Mouse (Mus musculus) spleen, adult 18-20 months (tissue): ENCODE results near the gene Mmrn1.

Source experiments
- DNase-seq, 2 experiments: peaks; one replicate each; pipeline ENCODE4 v3.0.0; 2022; ENCODE audit warnings: mixed read lengths in 2 of 2

Gene Mmrn1

DNA sequence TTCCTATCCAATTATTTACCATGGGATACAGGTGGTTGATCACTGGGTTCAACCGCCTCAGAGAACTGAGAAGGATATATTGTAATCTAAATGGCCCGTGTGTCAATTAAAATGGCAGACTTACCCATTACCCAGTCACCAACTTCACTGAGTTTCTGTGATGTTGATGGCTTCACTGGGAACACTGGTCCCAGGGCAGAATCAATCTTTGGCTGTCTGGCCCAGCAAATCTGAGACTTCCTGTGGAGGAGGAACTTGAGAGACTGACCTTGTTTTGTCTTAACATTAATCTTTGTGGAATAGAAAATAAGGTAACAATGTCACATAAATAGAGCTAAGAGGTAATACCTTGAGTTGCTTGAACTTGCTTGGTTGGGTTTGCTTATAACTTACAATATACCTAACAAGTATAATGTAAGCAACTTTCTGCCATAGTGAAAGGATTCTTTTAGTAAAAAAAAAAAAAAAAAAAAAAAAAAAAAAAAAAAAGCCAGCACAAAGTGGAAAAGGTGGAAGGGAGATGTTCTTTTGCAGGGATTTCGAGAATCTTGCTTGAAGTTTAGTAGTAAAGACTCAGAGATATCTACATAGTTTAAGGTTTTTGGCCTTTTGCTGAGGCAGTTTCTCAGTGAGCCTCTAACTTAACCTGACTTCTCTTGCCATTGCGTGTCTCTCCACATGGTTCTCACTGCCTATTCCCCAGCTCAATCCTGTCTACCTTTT lies 68.8 kb downstream of the Mmrn1 start:
- no peak for DNase-seq

DNA sequence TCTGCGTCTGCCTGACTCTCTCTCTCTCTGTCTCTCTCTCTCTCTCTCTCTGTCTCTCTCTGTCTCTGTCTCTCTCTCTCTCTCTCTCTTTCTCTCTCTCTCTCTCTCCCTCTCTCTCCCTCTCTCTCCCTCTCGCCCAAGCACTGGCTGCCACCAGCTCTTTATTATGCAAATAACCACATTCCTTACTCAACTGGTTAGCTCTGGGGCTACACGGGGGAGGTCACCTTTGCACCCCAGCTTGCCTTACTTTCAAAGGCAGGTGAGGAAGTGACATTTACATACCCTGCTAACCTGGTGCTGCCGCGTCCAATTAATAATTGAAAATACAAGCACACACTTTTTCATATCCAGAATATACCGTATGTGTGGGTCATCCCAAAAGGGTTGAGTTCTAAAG lies 69.3 kb downstream of the Mmrn1 start:
- no peak for DNase-seq

DNA sequence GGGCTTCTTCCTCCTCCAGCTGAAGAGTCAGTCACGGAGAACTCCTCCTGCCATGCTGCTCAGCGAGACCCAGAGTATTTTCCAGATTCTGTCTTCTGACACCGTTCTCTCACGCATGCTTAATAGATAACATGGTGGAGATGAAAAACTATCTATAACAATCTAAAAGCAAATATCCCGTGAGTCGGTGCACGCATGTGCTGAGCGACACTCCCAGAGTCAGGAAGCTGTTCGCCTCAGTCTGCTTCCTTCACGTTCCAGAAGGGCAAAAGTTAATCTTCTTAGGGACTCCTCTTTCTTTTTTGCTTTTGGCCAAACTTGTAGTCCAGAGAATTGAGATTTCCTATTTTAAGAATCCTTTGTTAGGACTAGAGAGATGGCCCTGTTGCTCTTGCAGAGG lies 69.7 kb downstream of the Mmrn1 start:
- DNase-seq, result no peak

DNA sequence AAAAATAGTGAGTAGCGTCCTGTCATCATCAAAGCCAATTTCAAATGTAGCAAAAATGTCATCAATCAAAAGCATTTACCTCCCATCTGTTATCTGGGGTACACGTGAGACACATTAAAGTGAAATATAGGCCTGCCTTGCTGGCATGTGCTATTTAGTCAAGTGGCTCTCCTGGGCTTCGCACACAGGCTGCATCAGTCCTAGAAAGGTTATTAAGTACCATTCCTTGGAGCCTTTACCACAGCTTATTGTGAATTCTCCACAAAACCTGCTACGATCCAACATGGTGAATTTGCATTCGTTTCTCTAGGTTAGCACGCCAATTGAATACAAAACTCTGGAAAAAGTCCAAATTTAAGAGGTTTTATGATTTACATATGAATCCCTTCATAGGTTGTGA lies 70.8 kb downstream of the Mmrn1 start:
- no peak for DNase-seq

DNA sequence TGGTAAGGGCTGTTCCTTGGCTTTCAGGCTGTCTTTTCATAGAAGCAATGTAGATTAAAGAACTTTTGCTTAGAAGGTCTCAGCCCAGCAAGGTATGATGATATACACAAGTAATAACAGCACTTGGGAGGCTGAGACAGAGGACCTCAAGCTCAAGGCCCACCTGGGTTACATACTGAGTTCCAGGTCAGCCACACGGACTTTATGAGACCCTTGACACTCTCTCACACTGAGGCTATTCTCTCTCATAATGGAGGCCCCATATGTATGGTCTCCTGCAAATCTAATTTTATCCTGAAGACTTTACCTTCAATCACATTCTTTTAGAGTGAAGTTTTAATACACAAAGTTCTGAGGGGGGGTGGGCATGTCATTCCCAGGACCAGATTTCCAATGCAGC lies 71.6 kb downstream of the Mmrn1 start:
- no peak for DNase-seq

DNA sequence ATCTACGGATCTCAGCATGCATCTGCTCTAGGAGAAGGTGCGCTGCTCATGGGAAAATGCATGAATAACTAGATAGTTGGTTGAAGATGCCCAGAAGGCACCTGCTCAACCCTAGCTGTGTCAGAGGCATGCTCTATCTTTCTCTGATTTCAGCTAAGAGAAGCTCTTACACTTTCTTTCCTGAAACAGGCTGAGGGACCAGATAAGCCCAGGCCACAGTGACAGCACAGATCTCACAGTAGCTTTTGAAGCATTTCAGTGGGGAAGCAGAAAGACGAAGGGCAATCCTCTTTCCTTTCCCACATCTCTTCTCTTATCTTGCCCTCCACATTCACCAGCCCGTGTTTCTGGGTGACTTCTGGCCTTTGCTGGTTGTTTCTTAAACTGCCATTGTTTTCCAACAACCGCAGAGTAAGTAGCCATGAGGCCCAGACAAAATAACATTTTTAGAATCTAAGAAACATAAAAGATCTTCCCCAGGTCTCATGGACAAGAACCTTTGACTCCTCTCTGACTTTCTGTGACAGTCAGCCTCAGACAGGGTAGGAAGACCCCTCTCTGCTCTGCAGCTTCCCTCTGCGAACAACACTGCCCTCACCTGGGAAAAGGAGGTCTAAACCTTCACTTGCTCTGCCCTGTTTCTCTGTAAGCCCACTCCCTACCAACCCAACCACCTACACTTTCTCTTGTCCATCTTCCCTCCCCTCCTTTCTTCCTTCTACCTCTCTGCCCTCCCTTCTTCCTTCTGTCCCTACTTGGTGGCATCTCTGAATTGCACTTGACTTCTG lies 76.4 kb downstream of the Mmrn1 start:
- no peak for DNase-seq

DNA sequence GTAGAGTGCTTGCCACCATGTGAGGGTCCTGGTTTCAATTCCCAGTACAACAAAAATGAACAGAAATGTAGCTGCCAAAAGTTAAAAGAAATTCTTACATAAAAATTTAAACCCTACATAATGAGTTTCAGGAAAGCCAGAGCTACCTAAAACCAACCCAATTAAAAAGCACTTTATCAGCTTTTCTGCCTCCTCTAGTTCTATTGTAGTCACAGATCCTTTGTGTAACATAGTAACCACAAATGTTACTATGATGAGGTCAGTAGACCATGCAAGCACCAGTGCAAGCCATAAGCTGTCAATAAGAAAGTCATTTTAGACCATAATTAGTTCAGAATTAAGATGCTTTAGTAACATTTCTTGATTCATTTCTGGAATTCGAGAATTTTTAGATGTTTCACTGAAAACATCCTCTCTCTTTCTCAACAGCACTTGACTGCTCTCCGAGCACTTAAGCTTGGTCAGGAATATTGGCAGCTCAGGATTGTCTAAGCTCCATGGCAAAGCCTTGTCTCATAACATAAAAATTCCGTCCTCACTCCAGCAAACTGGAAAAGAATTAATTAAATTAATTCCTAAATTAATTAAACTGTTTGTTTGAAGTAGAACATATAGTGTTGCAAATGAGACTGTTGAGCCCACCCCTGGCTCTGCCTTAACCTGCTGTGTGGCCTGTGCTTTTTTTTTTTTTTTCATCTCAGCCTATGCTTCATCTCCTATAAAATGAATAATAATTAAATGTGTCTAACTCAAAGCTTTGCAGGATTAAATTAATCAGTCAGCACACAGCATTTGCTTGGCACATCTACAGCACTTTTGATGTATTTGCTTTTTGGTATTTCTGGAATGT lies 79.4 kb downstream of the Mmrn1 start:
- DNase-seq, result no peak

DNA sequence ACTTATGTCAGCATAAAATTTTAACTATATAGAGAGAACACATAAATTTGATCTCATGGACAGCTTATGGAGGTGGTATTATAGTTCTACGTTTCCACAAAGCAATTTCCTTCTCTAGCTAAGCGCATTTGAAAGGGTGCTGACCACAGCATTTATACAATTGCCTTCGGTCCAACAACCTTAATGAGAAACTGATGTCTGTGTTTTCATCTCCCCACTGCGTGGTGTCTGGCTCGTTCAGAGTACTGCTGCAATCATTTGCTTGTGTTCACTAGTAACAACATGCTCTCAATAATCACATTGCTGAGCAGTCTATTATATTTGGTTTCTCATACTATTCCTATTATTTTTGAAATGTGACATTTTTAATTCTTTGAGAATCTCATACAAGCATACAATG lies 89.0 kb downstream of the Mmrn1 start:
- DNase-seq, result no peak

DNA sequence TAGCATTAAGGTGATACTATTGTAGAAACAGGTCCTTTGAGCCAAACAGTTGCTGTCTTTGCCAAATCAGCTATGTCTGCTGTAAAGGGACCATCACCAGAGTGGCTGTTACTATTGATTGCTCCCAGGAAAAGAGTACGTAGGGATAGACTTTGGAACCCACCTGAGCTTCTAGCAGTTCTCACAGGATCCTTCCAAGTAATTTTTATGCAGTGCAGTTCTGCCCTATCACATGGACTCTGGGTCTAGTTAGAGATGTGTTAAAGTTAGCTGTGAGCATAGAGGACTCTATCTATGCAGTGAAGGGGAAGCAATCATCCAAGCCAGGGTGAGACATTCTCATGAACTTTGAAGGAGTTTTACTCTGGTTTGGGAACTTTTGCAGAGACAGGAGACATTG lies 94.9 kb downstream of the Mmrn1 start:
- DNase-seq, result no peak

DNA sequence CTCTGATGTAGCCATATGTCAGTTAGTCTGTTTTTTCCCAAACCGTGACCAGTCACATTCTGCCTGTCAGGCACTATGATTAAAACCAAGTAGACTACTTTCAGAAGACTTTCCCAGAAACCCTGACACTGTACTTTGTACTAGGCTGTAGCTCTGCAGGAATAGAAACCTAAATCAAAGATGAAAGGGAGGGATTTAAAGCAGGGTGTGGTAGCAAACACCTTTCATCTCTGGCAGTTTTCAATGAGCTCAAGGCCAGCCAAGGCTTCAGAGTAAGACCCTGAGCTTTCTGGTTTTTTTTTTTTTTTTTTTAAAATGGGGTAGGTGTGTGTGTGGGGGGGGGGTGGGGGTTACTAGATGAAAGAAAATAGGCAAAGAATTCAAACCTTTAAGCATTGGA lies 96.2 kb downstream of the Mmrn1 start:
- DNase-seq, result no peak

DNA sequence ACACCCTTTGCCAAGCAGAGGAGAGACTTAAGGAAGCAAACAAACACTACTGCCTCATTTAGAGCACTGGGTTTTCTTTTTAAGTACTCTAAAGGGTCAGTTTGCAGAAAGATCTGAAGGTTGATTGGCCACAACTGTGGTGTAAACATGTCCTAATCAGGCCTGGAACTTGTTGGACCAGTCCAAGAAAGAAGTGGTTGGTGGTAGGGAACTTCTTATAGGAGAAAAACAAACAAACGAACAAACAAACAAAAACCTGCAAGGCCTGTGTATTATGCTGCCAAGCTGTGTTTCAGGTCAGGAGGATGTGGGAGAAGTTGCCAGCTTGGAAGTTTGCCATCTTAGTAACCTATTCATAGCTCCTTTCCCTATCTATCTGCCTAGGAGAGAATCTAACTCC lies 108.5 kb downstream of the Mmrn1 start:
- no peak for DNase-seq
